Mouse (Mus musculus) CH12.LX (cell line): Measurements from ENCODE around the gene Fam213b. TPM values are rescaled to one million over a fixed set of nuclear protein-coding genes. Genes with fewer than 3 reads are reported as not detected.

ENCODE experiments used
- DNase-seq: peaks from one replicate; pipeline ENCODE4 v3.0.0-alpha.2; 2013; ENCODE audit errors: extremely low read depth
- H3K27ac ChIP-seq: 2 replicates; pipeline ENCODE4 v1.5.1; 2012; ENCODE audit warnings: low read depth, mild to moderate bottlenecking, control low read depth, moderate library complexity; ENCODE audit not compliant: insufficient read depth
- H3K27me3 ChIP-seq: replicated peaks from 2 replicates; pipeline ENCODE3; 2012; ENCODE audit warnings: inconsistent platforms
- H3K36me3 ChIP-seq, 2 experiments: replicated peaks in 1 of 2; 2 replicates each; pipeline versions ENCODE3 to v1.6.1; 2012; ENCODE audit warnings: inconsistent platforms in 1 of 2, low read length in 1 of 2, mild to moderate bottlenecking in 1 of 2, mixed read lengths in 1 of 2, moderate library complexity in 1 of 2; ENCODE audit not compliant: control insufficient read depth in 1 of 2, insufficient read depth in 1 of 2
- H3K4me1 ChIP-seq, 2 experiments: 2 replicates each; pipeline ENCODE4 v1.6.1; 2012; ENCODE audit warnings: inconsistent platforms in 1 of 2, moderate library complexity in 1 of 2; ENCODE audit not compliant: insufficient read depth in 2 of 2, control insufficient read depth in 1 of 2
- H3K4me2 ChIP-seq: 2 replicates; pipeline ENCODE4 v1.6.1; 2012; ENCODE audit warnings: low read depth, mild to moderate bottlenecking, control low read depth; ENCODE audit not compliant: poor library complexity, insufficient read depth, severe bottlenecking
- H3K4me3 ChIP-seq, 3 experiments: fragments of 150-350 bp in 1 of 3; sonication (generic) in 1 of 3; replicated peaks in 1 of 3; 2 replicates each; pipeline versions ENCODE3 to v1.5.1; 2011 to 2012; ENCODE audit warnings: low read depth in 2 of 3, low read length in 2 of 3, mild to moderate bottlenecking in 2 of 3, moderate library complexity in 2 of 3, control low read depth in 1 of 3, improper control_type of control experiment in 1 of 3, inconsistent platforms in 1 of 3, mixed read lengths in 1 of 3; ENCODE audit not compliant: poor library complexity in 1 of 3
- H3K79me2 ChIP-seq: replicated peaks from 2 replicates; pipeline ENCODE4 v1.6.1; 2012; ENCODE audit warnings: mild to moderate bottlenecking, moderate library complexity; ENCODE audit not compliant: control insufficient read depth, poor library complexity, insufficient read depth, severe bottlenecking; ENCODE audit errors: extremely low read depth
- H3K9ac ChIP-seq: 2 replicates; pipeline ENCODE4 v1.6.1; 2012; ENCODE audit warnings: low read depth, mild to moderate bottlenecking, control low read depth, moderate library complexity; ENCODE audit not compliant: insufficient read depth
- H3K9me3 ChIP-seq: replicated peaks from 2 replicates; pipeline ENCODE3; 2012; ENCODE audit warnings: low read length, inconsistent platforms, mixed read lengths
- BHLHE40 ChIP-seq: IDR thresholded peaks from 2 replicates; pipeline ENCODE4 v1.6.1; 2011; ENCODE audit warnings: mild to moderate bottlenecking, low read depth, low read length, improper control_type of control experiment
- CHD1 ChIP-seq: IDR thresholded peaks from 2 replicates; pipeline ENCODE4 v1.6.1; 2012; ENCODE audit warnings: low read depth, low read length, improper control_type of control experiment, inconsistent platforms
- CHD2 ChIP-seq: IDR thresholded peaks from 2 replicates; pipeline ENCODE4 v1.6.1; 2011; ENCODE audit warnings: low read length, improper control_type of control experiment
- GABPA ChIP-seq: IDR thresholded peaks from 2 replicates; pipeline ENCODE4 v1.6.1; 2012; ENCODE audit warnings: low read depth, low read length, improper control_type of control experiment, inconsistent platforms; ENCODE audit not compliant: insufficient replicate concordance
- HCFC1 ChIP-seq: IDR thresholded peaks from 2 replicates; pipeline ENCODE4 v1.6.1; 2012; ENCODE audit warnings: low read depth, mild to moderate bottlenecking, inconsistent platforms, low read length, improper control_type of control experiment
- IRF4 ChIP-seq: IDR thresholded peaks from 2 replicates; pipeline ENCODE4 v1.6.1; 2014; ENCODE audit warnings: low read depth, mild to moderate bottlenecking, inconsistent platforms, low read length, improper control_type of control experiment
- JUND ChIP-seq: conservative IDR thresholded peaks from 2 replicates; pipeline ENCODE4 v1.6.1; 2011; ENCODE audit warnings: low read depth, low read length, improper control_type of control experiment
- MAFK ChIP-seq: IDR thresholded peaks from 2 replicates; pipeline ENCODE4 v1.6.1; 2011; ENCODE audit warnings: low read length, improper control_type of control experiment; ENCODE audit not compliant: insufficient replicate concordance
- NRF1 ChIP-seq: IDR thresholded peaks from 2 replicates; pipeline ENCODE4 v1.6.1; 2014; ENCODE audit warnings: low read depth, mild to moderate bottlenecking, inconsistent platforms, low read length, improper control_type of control experiment, moderate library complexity
- POLR2A ChIP-seq: IDR thresholded peaks from 2 replicates; pipeline ENCODE4 v1.6.1; 2011; ENCODE audit warnings: low read depth, mild to moderate bottlenecking, improper control_type of control experiment, low read length
- POLR2AphosphoS2 ChIP-seq: IDR thresholded peaks from 2 replicates; pipeline ENCODE4 v1.6.1; 2011; ENCODE audit warnings: low read depth, low read length, improper control_type of control experiment
- RAD21 ChIP-seq: IDR thresholded peaks from 2 replicates; pipeline ENCODE4 v1.6.1; 2011; ENCODE audit warnings: low read depth, mild to moderate bottlenecking, low read length, improper control_type of control experiment, moderate library complexity
- SMC3 ChIP-seq: IDR thresholded peaks from 2 replicates; pipeline ENCODE4 v1.6.1; 2011; ENCODE audit warnings: low read depth, low read length, improper control_type of control experiment
- TBP ChIP-seq: conservative IDR thresholded peaks from 2 replicates; pipeline ENCODE4 v1.6.1; 2011; ENCODE audit warnings: low read depth, low read length, improper control_type of control experiment
- USF2 ChIP-seq: conservative IDR thresholded peaks from 2 replicates; pipeline ENCODE4 v1.6.1; 2011; ENCODE audit warnings: low read depth, low read length, improper control_type of control experiment
- ZC3H11A ChIP-seq: IDR thresholded peaks from 2 replicates; pipeline ENCODE4 v1.6.1; 2012; ENCODE audit warnings: low read depth, mild to moderate bottlenecking, inconsistent platforms, low read length, improper control_type of control experiment
- ZKSCAN1 ChIP-seq: IDR thresholded peaks from 2 replicates; pipeline ENCODE4 v1.6.1; 2012; ENCODE audit warnings: low read depth, inconsistent platforms, low read length, improper control_type of control experiment, borderline replicate concordance
- ZMIZ1 ChIP-seq: IDR thresholded peaks from 2 replicates; pipeline ENCODE4 v1.6.1; 2012; ENCODE audit warnings: low read depth, mild to moderate bottlenecking, inconsistent platforms, low read length, improper control_type of control experiment
- dilution Hi-C: fragments of 300-500 bp; cut with MboI; formaldehyde crosslinking; loops from 2 replicates; pipeline ENCODE4 v1.14.3; 2020; ENCODE audit warnings: low sequenced_read_pairs; ENCODE audit not compliant: extremely low pct_unique_long_range_greater_than_20kb, extremely low pct_ligation_motif_present
- in situ Hi-C: fragments of 300-500 bp; cut with MboI; formaldehyde crosslinking; loops from 3 replicates; pipeline ENCODE4 v1.14.3; 2019; ENCODE audit warnings: low sequenced_read_pairs, low pct_ligation_motif_present, low pct_unique_long_range_greater_than_20kb, mixed read lengths
- polyA plus RNA-seq: library from polyadenylated mRNA; unstranded; fragments of >175 nt; gene quantifications from 2 replicates; pipeline ENCODE4 v1.2.1, GENCODE M21; 2012; ENCODE audit warnings: low read depth; ENCODE audit not compliant: insufficient read length
- total RNA-seq, 2 experiments: library from RNA; depleted of rRNA; stranded (reverse); fragments of 300-350 nt in 1 of 2; fragments of >200 nt in 1 of 2; gene quantifications; 2 replicates each; pipeline ENCODE4 v1.2.3; 2012 to 2014

Fam213b gene
- total and polyA plus RNA-seq, 3 experiments: 5.5 to 49.8 (median 6.1) TPM

- Histone ChIP-seq H3K4me3 (no peak overlapping the region), H3K4me1 (peaks cover 0 to 10% of the 10 kb centered on the region in 2 experiments; a peak in 3 of 4 replicates), H3K36me3 (no peaks in the 10 kb centered on the region), H3K9me3 (no peaks in the 10 kb centered on the region), H3K4me2 (no peak overlapping the region), H3K79me2 (no peaks in the 10 kb centered on the region)
- DNase-seq: no peak
- TF ChIP-seq GABPA (no peak), CHD2 (no peak), ZKSCAN1 (no peak), HCFC1 (no peak), IRF4 (no peak), MAFK (no peak), ZC3H11A (no peak), POLR2AphosphoS2 (no peak), POLR2A (no peak), ZMIZ1 (no peak), TBP (no peak)
- TF ChIP-seq, all 38 proteins: peak for 0
- dilution Hi-C loops: loop anchor here (25.0 kb wide), 1 partner anchor 150 kb away; no protein-coding TSS in a partner anchor
- in situ Hi-C loops: loop anchor here (10.0 kb wide), 1 partner anchor 357 kb away; the partner anchor contains the start of gene Faap20
- H3K9ac ChIP-seq: no peak overlapping the region
- H3K27ac ChIP-seq: no peak overlapping the region
- H3K27me3 ChIP-seq: peaks cover 17% of the 10 kb centered on the region
Measured at GRCm38 (mm10) chr4:154887593-154888250, 11.2 kb downstream of the Fam213b start.

- no peak overlapping the region for H3K4me3 ChIP-seq
- dilution Hi-C loops (loop anchor here (25.0 kb wide), 1 partner anchor 150 kb away; no protein-coding TSS in a partner anchor), in situ Hi-C loops (loop anchor here (10.0 kb wide), 1 partner anchor 358 kb away; the partner anchor contains the start of gene Faap20)
- H3K79me2 ChIP-seq: no peaks in the 10 kb centered on the region
- no peaks in the 10 kb centered on the region for H3K36me3 ChIP-seq
- no peak for DNase-seq
- H3K27ac ChIP-seq: no peak overlapping the region
- TF ChIP-seq RAD21 (no peak), BHLHE40 (no peak), JUND (no peak), USF2 (no peak), NRF1 (no peak), CHD1 (no peak), SMC3 (no peak)
- peaks cover 15% of the 10 kb centered on the region for H3K27me3 ChIP-seq
- H3K4me2 ChIP-seq: no peak overlapping the region
- peaks cover under 1 to 15% of the 10 kb centered on the region in 2 experiments for H3K4me1 ChIP-seq
- H3K9ac ChIP-seq: no peak overlapping the region
- H3K9me3 ChIP-seq: no peaks in the 10 kb centered on the region
Measured at GRCm38 (mm10) chr4:154886876-154887592, 11.9 kb downstream of the Fam213b start.
